Mouse (Mus musculus) kidney, embryonic 15.5 days (tissue): ENCODE measurements around the gene Mcl1. TPM values are rescaled to one million over a fixed set of nuclear protein-coding genes. Genes with fewer than 3 reads are reported as not detected.
A peak's percentile ranks its signal among the peaks of the same experiment; 100 is the strongest.
"Not testable (repeated sequence)": the region's sequence is repeated elsewhere in the genome, so short reads cannot be mapped to it uniquely, and the experiment has no call there.

ENCODE experiments used
- ATAC-seq: fragments of 200-750 bp; cut with Nextera tagmentation; replicated peaks from 2 replicates; pipeline ENCODE4 v1.8.0; 2017; ENCODE audit warnings: moderate TSS enrichment; ENCODE audit not compliant: low FRiP score
- H3K27ac ChIP-seq: fragments of 300-500 bp; sonication (generic); 2 replicates; pipeline ENCODE4 v1.5.1; 2015; ENCODE audit warnings: mild to moderate bottlenecking, inconsistent platforms
- H3K27me3 ChIP-seq: fragments of 300-500 bp; sonication (generic); 2 replicates; pipeline ENCODE4 v1.6.1; 2015; ENCODE audit warnings: inconsistent platforms
- H3K36me3 ChIP-seq: fragments of 300-500 bp; sonication (generic); 2 replicates; pipeline ENCODE4 v1.6.1; 2015; ENCODE audit warnings: inconsistent platforms
- H3K4me1 ChIP-seq: fragments of 300-500 bp; sonication (generic); 2 replicates; pipeline ENCODE4 v1.6.1; 2015; ENCODE audit warnings: inconsistent platforms
- H3K4me2 ChIP-seq: fragments of 300-500 bp; sonication (generic); 2 replicates; pipeline ENCODE4 v1.6.1; 2015; ENCODE audit warnings: moderate library complexity, mild to moderate bottlenecking, inconsistent platforms
- H3K4me3 ChIP-seq: fragments of 300-500 bp; sonication (generic); replicated peaks from 2 replicates; pipeline ENCODE4 v1.5.1; 2015; ENCODE audit warnings: mild to moderate bottlenecking, inconsistent platforms
- H3K9ac ChIP-seq: fragments of 300-500 bp; sonication (generic); 2 replicates; pipeline ENCODE4 v1.6.1; 2015; ENCODE audit warnings: mild to moderate bottlenecking, inconsistent platforms
- H3K9me3 ChIP-seq: fragments of 300-500 bp; sonication (generic); replicated peaks from 2 replicates; pipeline ENCODE4 v1.6.1; 2016; ENCODE audit warnings: inconsistent platforms
- WGBS: fragments of 180-500 bp; shearing (Covaris S2); methylation state at CpG from one replicate; pipeline ENCODE4 v1.1.7; 2015; ENCODE audit warnings: mixed read lengths; 5-methylcytosine and 5-hydroxymethylcytosine counted together
- polyA plus RNA-seq: library from polyadenylated mRNA; unstranded; fragments of >200 nt; fragmentation: Nextera tagmentation; extraction: Ambion mirVana; gene quantifications from 2 replicates; pipeline ENCODE4 v1.2.1, GENCODE M21; 2015

The Mcl1 gene
- polyA plus RNA-seq, 1 experiment from 2014 or later: 51.2 TPM

- Histone ChIP-seq H3K9me3 (no peaks in the 10 kb centered on the region), H3K4me1 (peaks cover 78% of the 10 kb centered on the region), H3K4me3 (peak overlapping the region; percentile 21), H3K27me3 (no peaks in the 10 kb centered on the region), H3K36me3 (peaks cover 50% of the 10 kb centered on the region), H3K4me2 (peak overlapping the region; percentile 79), H3K9ac (no peak overlapping the region), H3K27ac (peak overlapping the region; percentile 41)
- no peak for ATAC-seq
- 78% methylated on average over 7 of the region's 7 CpGs for WGBS
Measured at GRCm38 (mm10) chr3:95662724-95663449, 4.3 kb downstream of the Mcl1 start.

GRCm38 (mm10) chr3:95663486-95663885 lies 4.9 kb downstream of the Mcl1 start:
- Histone ChIP-seq H3K4me2 (0 out of 2 replicates have a peak overlapping the region, but pooled peaks have one; percentile 79), H3K9me3 (no peaks in the 10 kb centered on the region), H3K4me3 (no peak overlapping the region), H3K9ac (no peak overlapping the region), H3K36me3 (peaks cover 50% of the 10 kb centered on the region), H3K27me3 (no peaks in the 10 kb centered on the region), H3K4me1 (peaks cover 82% of the 10 kb centered on the region), H3K27ac (no peak overlapping the region)
- ATAC-seq: no peak
- 75% methylated on average over 2 of the region's 2 CpGs for WGBS

- Histone ChIP-seq H3K4me2 (no peak overlapping the region), H3K36me3 (peaks cover 56% of the 10 kb centered on the region), H3K9ac (no peak overlapping the region), H3K27ac (0 out of 2 replicates have a peak overlapping the region, but pooled peaks have one; percentile 90), H3K9me3 (no peaks in the 10 kb centered on the region), H3K4me1 (peaks cover 85% of the 10 kb centered on the region), H3K27me3 (no peaks in the 10 kb centered on the region), H3K4me3 (no peak overlapping the region)
- no peak for ATAC-seq
- WGBS: 91% methylated on average over 3 of the region's 3 CpGs
Measured at GRCm38 (mm10) chr3:95663969-95664608, 5.5 kb downstream of the Mcl1 start.

GRCm38 (mm10) chr3:95664940-95665352 lies 6.4 kb downstream of the Mcl1 start:
- Histone ChIP-seq H3K4me2 (no peak overlapping the region), H3K27me3 (no peaks in the 10 kb centered on the region), H3K4me1 (peaks cover 85% of the 10 kb centered on the region), H3K9ac (no peak overlapping the region), H3K36me3 (peaks cover 64% of the 10 kb centered on the region), H3K9me3 (no peaks in the 10 kb centered on the region), H3K27ac (peak overlapping the region; percentile 90), H3K4me3 (no peak overlapping the region)
- WGBS: 90% methylated on average over 4 of the region's 4 CpGs
- ATAC-seq: no peak

- H3K27me3 ChIP-seq: no peaks in the 10 kb centered on the region
- H3K27ac ChIP-seq: peak overlapping the region; percentile 90
- no peak overlapping the region for H3K4me3 ChIP-seq
- H3K9me3 ChIP-seq: no peaks in the 10 kb centered on the region
- H3K4me2 ChIP-seq: no peak overlapping the region
- H3K4me1 ChIP-seq: peaks cover 73% of the 10 kb centered on the region
- no peak overlapping the region for H3K9ac ChIP-seq
- 0 out of 2 replicates have a peak, but pooled peaks have one; percentile 41 for ATAC-seq
- WGBS: 42% methylated on average over 6 of the region's 6 CpGs
- peaks cover 53% of the 10 kb centered on the region for H3K36me3 ChIP-seq
Measured at GRCm38 (mm10) chr3:95666124-95666844, 7.7 kb downstream of the Mcl1 start.

- H3K9me3 ChIP-seq: no peaks in the 10 kb centered on the region
- ATAC-seq: no peak
- H3K27ac ChIP-seq: peak overlapping the region; percentile 90
- WGBS: 48% methylated on average over 4 of the region's 4 CpGs
- no peaks in the 10 kb centered on the region for H3K27me3 ChIP-seq
- H3K4me2 ChIP-seq: peak overlapping the region; percentile 27
- H3K4me3 ChIP-seq: no peak overlapping the region
- H3K36me3 ChIP-seq: peaks cover 42% of the 10 kb centered on the region
- H3K4me1 ChIP-seq: peaks cover 73% of the 10 kb centered on the region
- H3K9ac ChIP-seq: peak overlapping the region; percentile 32; the same call in 1 of the 2 replicates
Measured at GRCm38 (mm10) chr3:95667521-95667920, 8.9 kb downstream of the Mcl1 start.

GRCm38 (mm10) chr3:95668026-95668425 lies 9.4 kb downstream of the Mcl1 start:
- ATAC-seq: 0 out of 2 replicates have a peak, but pooled peaks have one; percentile 38
- Histone ChIP-seq H3K27me3 (no peaks in the 10 kb centered on the region), H3K9ac (peak overlapping the region; percentile 32; the same call in 1 of the 2 replicates), H3K4me3 (no peak overlapping the region), H3K4me1 (peaks cover 73% of the 10 kb centered on the region), H3K27ac (peak overlapping the region; percentile 90), H3K4me2 (peak overlapping the region; percentile 27), H3K36me3 (peaks cover 37% of the 10 kb centered on the region), H3K9me3 (no peaks in the 10 kb centered on the region)
- 24% methylated on average over 7 of the region's 7 CpGs for WGBS

- no peak overlapping the region for H3K9ac ChIP-seq
- H3K9me3 ChIP-seq: no peaks in the 10 kb centered on the region
- peaks cover 30% of the 10 kb centered on the region for H3K36me3 ChIP-seq
- H3K27ac ChIP-seq: peak overlapping the region; percentile 90
- ATAC-seq: no peak
- H3K4me1 ChIP-seq: peaks cover 73% of the 10 kb centered on the region
- WGBS: 84% methylated on average over 7 of the region's 7 CpGs
- H3K4me2 ChIP-seq: 0 out of 2 replicates have a peak overlapping the region, but pooled peaks have one; percentile 27
- no peak overlapping the region for H3K4me3 ChIP-seq
- no peaks in the 10 kb centered on the region for H3K27me3 ChIP-seq
Measured at GRCm38 (mm10) chr3:95668589-95669308, 10.2 kb downstream of the Mcl1 start.

GRCm38 (mm10) chr3:95669309-95669665 lies 10.7 kb downstream of the Mcl1 start:
- Histone ChIP-seq H3K4me1 (peaks cover 73% of the 10 kb centered on the region), H3K4me2 (no peak overlapping the region), H3K36me3 (peaks cover 25% of the 10 kb centered on the region), H3K4me3 (no peak overlapping the region), H3K9ac (no peak overlapping the region), H3K27me3 (no peaks in the 10 kb centered on the region), H3K9me3 (no peaks in the 10 kb centered on the region), H3K27ac (peak overlapping the region; percentile 90; the same call in 1 of the 2 replicates)
- 82% methylated on average over 3 of the region's 3 CpGs for WGBS
- no peak for ATAC-seq

- H3K4me1 ChIP-seq: peaks cover 73% of the 10 kb centered on the region
- 94% methylated on average over 3 of the region's 3 CpGs for WGBS
- peaks cover 14% of the 10 kb centered on the region for H3K36me3 ChIP-seq
Measured at GRCm38 (mm10) chr3:95670419-95670818, 11.8 kb downstream of the Mcl1 start.

GRCm38 (mm10) chr3:95671201-95671600 lies 12.6 kb downstream of the Mcl1 start:
- WGBS: 78% methylated on average over 5 of the region's 5 CpGs
- Histone ChIP-seq H3K27me3 (no peaks in the 10 kb centered on the region), H3K4me1 (peaks cover 73% of the 10 kb centered on the region), H3K36me3 (peaks cover 14% of the 10 kb centered on the region), H3K4me3 (no peak overlapping the region), H3K9me3 (no peaks in the 10 kb centered on the region), H3K4me2 (no peak overlapping the region), H3K9ac (no peak overlapping the region), H3K27ac (no peak overlapping the region)
- ATAC-seq: no peak

More at GRCm38 (mm10) chr3:95670419-95670818, 11.8 kb downstream of the Mcl1 start:
- H3K27me3 ChIP-seq, H3K9ac ChIP-seq, H3K4me3 ChIP-seq, ATAC-seq, H3K9me3 ChIP-seq, H3K27ac ChIP-seq, H3K4me2 ChIP-seq: not testable (repeated sequence)
